Mouse (Mus musculus): ENCODE results near the gene Ephb2.
A peak's percentile ranks its signal among the peaks of the same experiment; 100 is the strongest.

The Ephb2 gene

GRCm38 (mm10) chr4:136835621-136836386 lies at the start of gene Ephb2:
Gene Ephb2, minus strand, starts transcription at chr4:136835988.
- DNase-seq (ENCODE audit: low spot score), result peak; percentile 17

- peak; percentile 52 for DNase-seq (ENCODE audit: low spot score)
Observed at GRCm38 (mm10) chr4:136878601-136879000, 42.8 kb upstream of the Ephb2 start.

- no peak for DNase-seq (ENCODE audit: low spot score)
Observed at GRCm38 (mm10) chr4:136878171-136878570, 42.4 kb upstream of the Ephb2 start.

GRCm38 (mm10) chr4:136876971-136877370 lies 41.2 kb upstream of the Ephb2 start:
- DNase-seq (ENCODE audit: low spot score), result peak; percentile 64

- no peak for DNase-seq (ENCODE audit: low spot score)
Observed at GRCm38 (mm10) chr4:136875012-136875411, 39.2 kb upstream of the Ephb2 start.

- no peak for DNase-seq (ENCODE audit: low spot score)
Observed at GRCm38 (mm10) chr4:136868371-136868770, 32.6 kb upstream of the Ephb2 start.

- peak; percentile 65 for DNase-seq (ENCODE audit: low spot score)
Observed at GRCm38 (mm10) chr4:136867690-136868345, 32.0 kb upstream of the Ephb2 start.

- no peak for DNase-seq (ENCODE audit: low spot score)
Observed at GRCm38 (mm10) chr4:136865531-136865930, 29.7 kb upstream of the Ephb2 start.

GRCm38 (mm10) chr4:136864751-136865470 lies 29.1 kb upstream of the Ephb2 start:
- DNase-seq (ENCODE audit: low spot score), result no peak

- no peak for DNase-seq (ENCODE audit: low spot score)
Observed at GRCm38 (mm10) chr4:136863517-136863916, 27.7 kb upstream of the Ephb2 start.

GRCm38 (mm10) chr4:136862411-136862810 lies 26.6 kb upstream of the Ephb2 start:
- no peak for DNase-seq (ENCODE audit: low spot score)

- no peak for DNase-seq (ENCODE audit: low spot score)
Observed at GRCm38 (mm10) chr4:136861806-136862205, 26.0 kb upstream of the Ephb2 start.

GRCm38 (mm10) chr4:136860022-136860421 lies 24.2 kb upstream of the Ephb2 start:
- no peak for DNase-seq (ENCODE audit: low spot score)

- DNase-seq (ENCODE audit: low spot score), result no peak
Observed at GRCm38 (mm10) chr4:136855081-136855480, 19.3 kb upstream of the Ephb2 start.

- no peak for DNase-seq (ENCODE audit: low spot score)
Observed at GRCm38 (mm10) chr4:136852989-136853388, 17.2 kb upstream of the Ephb2 start.

GRCm38 (mm10) chr4:136852119-136852518 lies 16.3 kb upstream of the Ephb2 start:
- DNase-seq (ENCODE audit: low spot score), result no peak

GRCm38 (mm10) chr4:136848565-136848964 lies 12.8 kb upstream of the Ephb2 start:
- no peak for DNase-seq (ENCODE audit: low spot score)

- no peak for DNase-seq (ENCODE audit: low spot score)
Observed at GRCm38 (mm10) chr4:136847166-136847565, 11.4 kb upstream of the Ephb2 start.

- DNase-seq (ENCODE audit: low spot score), result no peak
Observed at GRCm38 (mm10) chr4:136842802-136843201, 7.0 kb upstream of the Ephb2 start.

GRCm38 (mm10) chr4:136842033-136842432 lies 6.2 kb upstream of the Ephb2 start:
- no peak for DNase-seq (ENCODE audit: low spot score)

GRCm38 (mm10) chr4:136841056-136841455 lies 5.3 kb upstream of the Ephb2 start:
- DNase-seq (ENCODE audit: low spot score), result peak; percentile 65

GRCm38 (mm10) chr4:136838462-136838861 lies 2.7 kb upstream of the Ephb2 start:
- no peak for DNase-seq (ENCODE audit: low spot score)

- DNase-seq (ENCODE audit: low spot score), result no peak
Observed at GRCm38 (mm10) chr4:136838026-136838425, 2.2 kb upstream of the Ephb2 start.
